Mouse (Mus musculus) liver, postnatal 0 days (tissue): ENCODE data around the gene Fndc8. TPM values are rescaled to one million over a fixed set of nuclear protein-coding genes. Genes with fewer than 3 reads are reported as not detected.

ENCODE experiments used
- ATAC-seq: fragments of 200-750 bp; cut with Nextera tagmentation; 2 replicates; pipeline ENCODE4 v1.8.0; 2017; ENCODE audit warnings: mild to moderate bottlenecking, moderate library complexity
- DNase-seq: peaks from one replicate; pipeline ENCODE4 v3.0.0-alpha.2; 2016
- H3K27ac ChIP-seq: fragments of 300-500 bp; sonication (generic); 2 replicates; pipeline ENCODE4 v1.5.1; 2014; ENCODE audit warnings: antibody characterized with exemption, moderate library complexity, mild to moderate bottlenecking, low read depth
- H3K27me3 ChIP-seq: fragments of 300-500 bp; sonication (generic); 2 replicates; pipeline ENCODE4 v1.6.1; 2014; ENCODE audit warnings: low read length, control low read depth, mixed read lengths; ENCODE audit not compliant: insufficient read depth
- H3K36me3 ChIP-seq: fragments of 300-500 bp; sonication (generic); replicated peaks from 2 replicates; pipeline ENCODE4 v1.6.1; 2014; ENCODE audit warnings: mild to moderate bottlenecking, control low read depth, low read length, moderate library complexity, mixed read lengths; ENCODE audit not compliant: insufficient read depth
- H3K4me1 ChIP-seq: fragments of 300-500 bp; sonication (generic); 2 replicates; pipeline ENCODE4 v1.6.1; 2014; ENCODE audit warnings: antibody characterized with exemption, mild to moderate bottlenecking, control low read depth; ENCODE audit not compliant: insufficient read depth
- H3K4me2 ChIP-seq: fragments of 300-500 bp; sonication (generic); 2 replicates; pipeline ENCODE4 v1.6.1; 2014; ENCODE audit warnings: low read depth, mild to moderate bottlenecking, low read length, moderate library complexity, mixed read lengths
- H3K4me3 ChIP-seq: fragments of 300-500 bp; sonication (generic); 2 replicates; pipeline ENCODE4 v1.5.1; 2014; ENCODE audit warnings: low read depth, low read length
- H3K9ac ChIP-seq: fragments of 300-500 bp; sonication (generic); replicated peaks from 2 replicates; pipeline ENCODE4 v1.6.1; 2014; ENCODE audit warnings: mild to moderate bottlenecking, moderate library complexity
- H3K9me3 ChIP-seq: fragments of 300-500 bp; sonication (generic); 2 replicates; pipeline ENCODE4 v1.6.1; 2016; ENCODE audit warnings: mild to moderate bottlenecking, control low read depth, low read length, mixed read lengths
- CTCF ChIP-seq: sonication (generic); IDR thresholded peaks from 2 replicates; pipeline ENCODE4 v1.5.1; 2016; ENCODE audit warnings: antibody characterized with exemption, low read depth
- EP300 ChIP-seq: IDR thresholded peaks from 2 replicates; pipeline ENCODE4 v1.6.1; 2016; ENCODE audit warnings: antibody characterized with exemption, low read depth, mild to moderate bottlenecking
- WGBS: fragments of 180-500 bp; shearing (Covaris S2); extraction: QIAGEN DNeasy Blood & Tissue Kit; methylation state at CpG from one replicate; pipeline ENCODE4 v1.1.7; 2014; ENCODE audit not compliant: insufficient replicate concordance; 5-methylcytosine and 5-hydroxymethylcytosine counted together
- polyA plus RNA-seq: library from polyadenylated mRNA; unstranded; fragments of >200 nt; fragmentation: Nextera tagmentation; extraction: Ambion mirVana; gene quantifications from 2 replicates; pipeline ENCODE4 v1.2.1, GENCODE M21; 2015

Fndc8 gene
- polyA plus RNA-seq, 1 experiment from 2014 or later: 0.28 TPM

- Histone ChIP-seq H3K9ac (no peak overlapping the region), H3K9me3 (no peaks in the 10 kb centered on the region), H3K4me2 (no peak overlapping the region), H3K4me1 (peaks cover 42% of the 10 kb centered on the region), H3K27ac (peak overlapping the region; percentile 13; the same call in 1 of the 2 replicates), H3K4me3 (no peak overlapping the region), H3K36me3 (no peaks in the 10 kb centered on the region), H3K27me3 (no peaks in the 10 kb centered on the region)
- ATAC-seq (no peak), DNase-seq (no peak)
- TF ChIP-seq CTCF (no peak), EP300 (no peak)
- WGBS: 83% methylated on average over 5 of the region's 5 CpGs
Measured at GRCm38 (mm10) chr11:82850259-82850658, 41.7 kb upstream of the Fndc8 start.

DNA sequence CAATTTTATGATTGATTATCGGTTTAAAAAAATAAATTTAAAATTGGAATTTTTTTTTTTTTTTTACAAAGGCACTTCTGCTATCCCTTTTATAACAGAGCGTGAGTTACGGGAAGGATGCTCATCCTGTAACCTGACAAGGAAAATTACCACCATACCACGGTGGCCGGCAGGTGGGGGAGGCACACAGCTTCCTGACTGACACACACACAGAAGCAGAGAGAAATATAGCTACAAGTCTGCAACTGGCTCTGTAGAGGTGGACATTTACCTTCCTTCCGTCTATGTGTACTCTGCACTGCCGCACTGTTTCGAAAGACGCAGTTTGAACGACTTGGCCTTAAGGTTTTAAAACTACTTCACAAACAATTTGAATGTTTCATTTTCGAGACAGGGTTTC is 39.8 kb upstream of the Fndc8 start:
- no peak for ATAC-seq
- peaks cover 46% of the 10 kb centered on the region for H3K4me1 ChIP-seq
- H3K27ac ChIP-seq: no peak overlapping the region
- WGBS: 69% methylated on average over 11 of the region's 11 CpGs
- H3K36me3 ChIP-seq: no peaks in the 10 kb centered on the region
- H3K4me2 ChIP-seq: no peak overlapping the region
- DNase-seq: no peak
- TF ChIP-seq CTCF: no peak
- TF ChIP-seq EP300: no peak
- H3K4me3 ChIP-seq: no peak overlapping the region
- no peaks in the 10 kb centered on the region for H3K27me3 ChIP-seq
- H3K9ac ChIP-seq: no peak overlapping the region
- no peaks in the 10 kb centered on the region for H3K9me3 ChIP-seq

- H3K4me2 ChIP-seq: no peak overlapping the region
- DNase-seq (no peak), ATAC-seq (no peak)
- peaks cover 48% of the 10 kb centered on the region for H3K4me1 ChIP-seq
- TF ChIP-seq CTCF (no peak), EP300 (no peak)
- H3K9me3 ChIP-seq: no peaks in the 10 kb centered on the region
- no peaks in the 10 kb centered on the region for H3K27me3 ChIP-seq
- H3K4me3 ChIP-seq: no peak overlapping the region
- H3K36me3 ChIP-seq: no peaks in the 10 kb centered on the region
- no peak overlapping the region for H3K9ac ChIP-seq
- whole genome bisulfite sequencing: 79% methylated on average over 10 of the region's 10 CpGs
- no peak overlapping the region for H3K27ac ChIP-seq
Measured at GRCm38 (mm10) chr11:82852540-82852939, 39.4 kb upstream of the Fndc8 start.

GRCm38 (mm10) chr11:82852958-82853357 is 39.0 kb upstream of the Fndc8 start:
- H3K9ac ChIP-seq: no peak overlapping the region

DNA sequence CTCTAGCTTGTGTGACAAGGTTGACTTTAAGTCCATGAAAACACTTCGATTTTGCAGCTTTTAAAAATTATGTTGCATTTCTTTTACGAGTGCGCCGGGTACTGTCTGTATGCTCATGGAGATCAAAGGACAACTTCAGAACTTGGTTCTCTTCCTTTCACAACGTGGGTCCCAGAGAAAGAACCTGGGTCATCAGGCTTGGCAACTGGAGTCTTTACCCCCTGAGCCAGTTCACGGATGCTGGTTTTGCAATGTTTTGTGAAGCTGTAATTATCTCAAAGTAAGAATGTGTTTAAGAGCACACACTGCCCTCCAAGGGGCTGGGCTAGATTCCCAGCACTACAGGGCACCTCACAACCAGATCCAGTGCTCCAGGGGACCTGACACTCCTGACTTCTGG is 37.8 kb upstream of the Fndc8 start:
- Histone ChIP-seq H3K4me2 (no peak overlapping the region), H3K27me3 (no peaks in the 10 kb centered on the region), H3K27ac (no peak overlapping the region), H3K36me3 (no peaks in the 10 kb centered on the region), H3K4me1 (peaks cover 45% of the 10 kb centered on the region), H3K4me3 (no peak overlapping the region), H3K9me3 (no peaks in the 10 kb centered on the region), H3K9ac (no peak overlapping the region)
- no peak for ATAC-seq
- TF ChIP-seq CTCF: no peak
- TF ChIP-seq EP300: no peak
- DNase-seq: no peak
- WGBS: 84% methylated on average over 6 of the region's 6 CpGs

More at GRCm38 (mm10) chr11:82852958-82853357, 39.0 kb upstream of the Fndc8 start:
- Histone ChIP-seq H3K27me3 (no peaks in the 10 kb centered on the region), H3K27ac (no peak overlapping the region), H3K9me3 (no peaks in the 10 kb centered on the region), H3K4me2 (no peak overlapping the region), H3K4me1 (peaks cover 51% of the 10 kb centered on the region), H3K4me3 (no peak overlapping the region), H3K36me3 (no peaks in the 10 kb centered on the region)
- no peak for DNase-seq
- WGBS: 87% methylated on average over 7 of the region's 7 CpGs
- TF ChIP-seq EP300 (no peak), CTCF (no peak)
- no peak for ATAC-seq

DNA sequence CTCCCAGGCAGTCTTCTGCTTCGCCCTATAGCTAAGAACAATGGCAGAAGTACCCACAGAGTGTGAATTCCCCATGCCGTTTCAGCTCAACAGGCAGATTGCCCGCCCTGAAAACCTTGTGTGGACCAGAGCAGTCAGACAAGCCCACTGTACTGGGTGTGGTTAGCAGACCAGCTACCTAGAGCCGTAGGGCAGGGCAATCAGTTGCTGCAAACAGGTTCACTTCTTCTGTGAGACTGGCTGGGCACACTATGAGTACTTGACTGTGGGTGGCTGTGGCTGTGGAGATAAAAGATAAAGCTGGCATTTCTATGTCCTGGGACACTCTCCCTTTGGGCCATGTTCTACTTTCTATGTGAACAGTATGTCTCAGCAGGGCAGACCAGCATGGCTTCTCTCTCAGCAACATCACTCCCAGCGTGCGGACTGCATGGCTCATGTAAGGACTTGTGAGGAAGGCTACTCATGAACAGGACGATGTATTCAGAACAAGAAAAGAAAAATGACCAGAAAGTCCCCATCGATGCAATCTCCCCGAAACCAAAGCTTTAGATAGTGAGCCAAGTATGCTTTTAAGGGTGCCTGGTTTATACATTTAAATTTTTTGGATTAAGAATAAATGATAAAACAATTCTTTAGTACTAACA is 36.5 kb upstream of the Fndc8 start:
- no peak overlapping the region for H3K4me3 ChIP-seq
- no peaks in the 10 kb centered on the region for H3K9me3 ChIP-seq
- no peaks in the 10 kb centered on the region for H3K27me3 ChIP-seq
- H3K36me3 ChIP-seq: peaks cover 3% of the 10 kb centered on the region; the same call in 1 of the 2 replicates
- H3K4me2 ChIP-seq: peak overlapping the region; percentile 50
- peak; percentile 94 for ATAC-seq
- H3K27ac ChIP-seq: peak overlapping the region; percentile 13; the same call in 1 of the 2 replicates
- no peak for TF ChIP-seq CTCF
- TF ChIP-seq EP300: peak; percentile 76
- H3K9ac ChIP-seq: 0 out of 2 replicates have a peak overlapping the region, but pooled peaks have one; percentile 2
- H3K4me1 ChIP-seq: peaks cover 41% of the 10 kb centered on the region
- peak; percentile 42 for DNase-seq
- 67% methylated on average over 9 of the region's 9 CpGs for WGBS
